Comparison of ENCODE assay signal across 7 mouse cellular contexts in the genomic region with DNA sequence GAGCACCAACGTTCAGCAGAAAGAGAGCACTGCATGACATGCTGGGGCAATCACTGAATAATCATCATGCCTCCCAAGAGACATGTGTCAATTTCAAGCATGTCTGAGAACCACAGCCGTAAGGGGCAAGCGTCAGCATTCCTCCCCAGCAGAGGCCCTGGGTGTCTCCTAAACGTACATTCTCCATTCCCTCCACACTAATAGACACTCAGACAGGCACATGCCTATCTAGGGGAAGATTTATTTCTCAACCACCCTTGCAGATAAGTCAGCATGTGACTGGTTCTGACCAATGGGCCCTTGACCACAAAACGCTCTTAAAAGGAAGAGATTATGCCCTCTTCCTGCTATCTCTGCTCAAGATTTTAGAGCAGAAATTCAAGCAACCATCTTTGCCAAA. TPM values are rescaled to one million over a fixed set of nuclear protein-coding genes. Genes with fewer than 3 reads are reported as not detected.
DNase-seq lines count a peak whose midpoint lies in the region; ATAC-seq and TF ChIP-seq lines count a peak whose summit lies in the region.

No protein-coding gene starts in this region.

- no peak for TF ChIP-seq POLR2A in MEL (IDR thresholded peaks at IDR 0.05; ENCODE audit: control insufficient read depth in 1 of 2, insufficient read depth in 1 of 2, low read depth in 1 of 2, low read length in 2 of 2, poor library complexity in 1 of 2)

- peaks cover 29% of the 10 kb centered on the region for H3K4me1 ChIP-seq in lung, embryonic 15.5 days
- peaks cover 0 to 8% of the 10 kb centered on the region in 2 experiments; a peak in 2 of 4 replicates for H3K4me1 ChIP-seq in MEL (ENCODE audit: control insufficient read depth in 1 of 2, insufficient read depth in 2 of 2, low read length in 2 of 2)
- H3K4me1 ChIP-seq in embryonic facial prominence, embryonic 15.5 days: peaks cover 19% of the 10 kb centered on the region

- H3K36me3 ChIP-seq in lung, embryonic 15.5 days: no peaks in the 10 kb centered on the region
- peaks cover 0 to 5% of the 10 kb centered on the region in 2 experiments; a peak in 2 of 4 replicates for H3K36me3 ChIP-seq in MEL (ENCODE audit: control insufficient read depth in 1 of 2, insufficient read depth in 2 of 2, low read length in 2 of 2)
- no peaks in the 10 kb centered on the region for H3K36me3 ChIP-seq in embryonic facial prominence, embryonic 15.5 days

- no peak for DNase-seq in lung, postnatal 10 days
- peak; percentile 49 for DNase-seq in MEL (ENCODE audit: low read depth, low spot score)
- peak; percentile 46 to 52 for DNase-seq in natural killer cell, adult 2 months (ENCODE audit: low spot score in 2 of 2)
- no peak for DNase-seq in right cerebral cortex, adult 2 months (ENCODE audit: low spot score in 2 of 2)
- no peak for DNase-seq in left cerebral cortex, postnatal 10 days (ENCODE audit: extremely low spot score in 1 of 2, low spot score in 2 of 2)

- no peak overlapping the region for H3K4me3 ChIP-seq in lung, embryonic 15.5 days
- no peak overlapping the region for H3K4me3 ChIP-seq in MEL (ENCODE audit: control insufficient read depth in 1 of 2, insufficient read depth in 1 of 2, low read depth in 2 of 2, low read length in 2 of 2)
- no peak overlapping the region for H3K4me3 ChIP-seq in embryonic facial prominence, embryonic 15.5 days (replicated peaks)

- intact Hi-C loops in left cerebral cortex, postnatal 10 days (cut with DNase I): no loop called here

- no peak overlapping the region for H3K9ac ChIP-seq in lung, embryonic 15.5 days
- no peak overlapping the region for H3K9ac ChIP-seq in MEL (ENCODE audit: control insufficient read depth, low read depth, low read length, poor library complexity, severe bottlenecking)
- no peak overlapping the region for H3K9ac ChIP-seq in embryonic facial prominence, embryonic 15.5 days

- no peak for TF ChIP-seq CTCF in MEL (IDR thresholded peaks at IDR 0.05 in 2 of 3, conservative IDR thresholded peaks at IDR 0.05 in 1 of 3; ENCODE audit: control insufficient read depth in 1 of 3, insufficient read depth in 1 of 3, low read depth in 2 of 3, low read length in 3 of 3, poor library complexity in 1 of 3, severe bottlenecking in 1 of 3)

- ATAC-seq in lung, embryonic 15.5 days (ENCODE audit: borderline replicate concordance, extremely low read depth, low FRiP score, low TSS enrichment): peak; percentile 47
- peak; percentile 43; the same call in 1 of the 2 replicates for ATAC-seq in embryonic facial prominence, embryonic 15.5 days (ENCODE audit: insufficient number of reproducible peaks, low FRiP score, low TSS enrichment, low read depth)

- no peaks in the 10 kb centered on the region for H3K79me2 ChIP-seq in MEL (ENCODE audit: control insufficient read depth, insufficient read depth, low read length, poor library complexity)

- peaks cover 7% of the 10 kb centered on the region; the same call in 1 of the 2 replicates for H3K27me3 ChIP-seq in lung, embryonic 15.5 days
- no peaks in the 10 kb centered on the region for H3K27me3 ChIP-seq in MEL (ENCODE audit: control insufficient read depth in 1 of 2, insufficient read depth in 2 of 2, low read length in 2 of 2)
- H3K27me3 ChIP-seq in embryonic facial prominence, embryonic 15.5 days: no peaks in the 10 kb centered on the region

- H3K4me2 ChIP-seq in lung, embryonic 15.5 days: no peak overlapping the region
- no peak overlapping the region for H3K4me2 ChIP-seq in embryonic facial prominence, embryonic 15.5 days (replicated peaks)

- peak overlapping the region; percentile 58 for H3K27ac ChIP-seq in lung, embryonic 15.5 days
- H3K27ac ChIP-seq in MEL (ENCODE audit: control insufficient read depth, low read depth, low read length): no peak overlapping the region
- H3K27ac ChIP-seq in embryonic facial prominence, embryonic 15.5 days (replicated peaks): peak overlapping the region; percentile 55

- H3K9me3 ChIP-seq in lung, embryonic 15.5 days: no peaks in the 10 kb centered on the region
- no peaks in the 10 kb centered on the region for H3K9me3 ChIP-seq in MEL (replicated peaks; ENCODE audit: insufficient read depth, low read length)
- H3K9me3 ChIP-seq in embryonic facial prominence, embryonic 15.5 days (replicated peaks): no peaks in the 10 kb centered on the region

- no peak for TF ChIP-seq RAD21 in MEL (IDR thresholded peaks at IDR 0.05; ENCODE audit: low read depth, low read length)

- 30% methylated on average over 5 of the region's 5 CpGs for WGBS in lung, embryonic 15.5 days
- WGBS in embryonic facial prominence, embryonic 15.5 days: 19% methylated on average over 5 of the region's 5 CpGs

- peak; percentile 37 to 48; a peak in 3 of 4 replicates for TF ChIP-seq EP300 in MEL (IDR thresholded peaks at IDR 0.05; ENCODE audit: low read depth in 1 of 2, low read length in 2 of 2)

TF ChIP-seq in MEL, 35 proteins besides CTCF, POLR2A, EP300 and RAD21:
- TF ChIP-seq USF1 (IDR thresholded peaks at IDR 0.05; ENCODE audit: low read depth, low read length): peak; percentile 93
- TF ChIP-seq MYC (IDR thresholded peaks at IDR 0.05; ENCODE audit: low read depth, low read length): no peak
- TF ChIP-seq MAX (IDR thresholded peaks at IDR 0.05; ENCODE audit: low read length): peak; percentile 59; the same call in 1 of the 2 replicates
- TF ChIP-seq RCOR1 (IDR thresholded peaks at IDR 0.05; ENCODE audit: low read depth, low read length): peak; percentile 94
- peak; percentile 33; the same call in 1 of the 2 replicates for TF ChIP-seq MAFK (IDR thresholded peaks at IDR 0.05; ENCODE audit: borderline replicate concordance, low read depth, low read length)
- 0 out of 2 replicates have a peak, but pooled peaks have one; percentile 31 for TF ChIP-seq TCF12 (IDR thresholded peaks at IDR 0.05; ENCODE audit: low read depth, low read length)
- no peak for TF ChIP-seq ZKSCAN1 (IDR thresholded peaks at IDR 0.05; ENCODE audit: low read depth, low read length)
- no peak for TF ChIP-seq MXI1 (IDR thresholded peaks at IDR 0.05; ENCODE audit: low read depth, low read length)
- TF ChIP-seq NELFE (IDR thresholded peaks at IDR 0.05; ENCODE audit: low read depth, low read length): no peak
- TF ChIP-seq POLR2AphosphoS5 (IDR thresholded peaks at IDR 0.05; ENCODE audit: borderline replicate concordance, low read depth, low read length): no peak
- TF ChIP-seq USF2 (IDR thresholded peaks at IDR 0.05; ENCODE audit: borderline replicate concordance in 1 of 2, insufficient read depth in 1 of 2, low read depth in 1 of 2, low read length in 2 of 2): peak in 1 of 2 experiments; percentile 69; a peak in 2 of 4 replicates
- TF ChIP-seq MEF2A (IDR thresholded peaks at IDR 0.05; ENCODE audit: extremely low read depth, insufficient replicate concordance, low read depth, low read length, poor library complexity, severe bottlenecking): no peak
- TF ChIP-seq GATA1 (IDR thresholded peaks at IDR 0.05; ENCODE audit: low read depth, low read length): peak; percentile 78
- no peak for TF ChIP-seq KAT2A (conservative IDR thresholded peaks at IDR 0.05; ENCODE audit: low read depth, low read length)
- no peak for TF ChIP-seq TBP (IDR thresholded peaks at IDR 0.05; ENCODE audit: low read depth, low read length)
- peak; percentile 74; the same call in 1 of the 2 replicates for TF ChIP-seq BHLHE40 (IDR thresholded peaks at IDR 0.05; ENCODE audit: borderline replicate concordance, low read depth, low read length)
- TF ChIP-seq HCFC1 (IDR thresholded peaks at IDR 0.05; ENCODE audit: low read depth, low read length): no peak
- peak; percentile 23; the same call in 1 of the 2 replicates for TF ChIP-seq ETS1 (IDR thresholded peaks at IDR 0.05; ENCODE audit: low read depth, low read length)
- peak; percentile 29; the same call in 1 of the 2 replicates for TF ChIP-seq ZNF384 (IDR thresholded peaks at IDR 0.05; ENCODE audit: low read depth, low read length)
- no peak for TF ChIP-seq SIN3A (IDR thresholded peaks at IDR 0.05; ENCODE audit: low read length)

RNA-seq across cellular contexts. Expression of a gene that starts 37.7 kb away (rescaled TPM):
- 16.6 and 18.0 TPM in 2 replicates for polyA plus RNA-seq in lung, embryonic 15.5 days (2015; fragmentation: Nextera tagmentation; extraction: Ambion mirVana)
- 1.9 and 2.3 TPM in 2 replicates for total RNA-seq in MEL (2012; rRNA removed)
- 1 to 10 TPM in 1 of 2 experiments, not detected in 1; 4.4 TPM for polyA plus RNA-seq in MEL (2012; ENCODE audit: insufficient read depth in 1 of 2, insufficient read length in 2 of 2, low read depth in 1 of 2, low replicate concordance in 2 of 2, missing spikeins in 1 of 2)
- polyA plus RNA-seq in embryonic facial prominence, embryonic 15.5 days (2015; fragmentation: Nextera tagmentation; extraction: Ambion mirVana): 22.9 and 23.1 TPM in 2 replicates
- 10 to 100 TPM; 35.2 to 37.8 TPM for total RNA-seq in left cerebral cortex, postnatal 10 days (2021)

Comparison
In these comparisons a context has a peak if more than half of its experiments do, and no peak if none do; other contexts are left out.
1. DNase-seq: peak in MEL (single experiment) and natural killer cell, adult 2 months (2 of 2); none in lung, postnatal 10 days (single experiment), right cerebral cortex, adult 2 months (0 of 2) and left cerebral cortex, postnatal 10 days (0 of 2).